Mouse (Mus musculus) lung, postnatal 10 days (tissue): ENCODE measurements around the gene Mcpt9.
"Not testable (repeated sequence)": the region's sequence is repeated elsewhere in the genome, so short reads cannot be mapped to it uniquely, and the experiment has no call there.

Source experiments
- DNase-seq: peaks from one replicate; pipeline ENCODE4 v3.0.0; 2021

The Mcpt9 gene

GRCm38 (mm10) chr14:56030395-56030794 lies at the start of gene Mcpt9:
Gene Mcpt9, minus strand, starts transcription at chr14:56030495.
- not testable (repeated sequence) for DNase-seq

GRCm38 (mm10) chr14:56062213-56062612 lies 31.9 kb upstream of the Mcpt9 start, which contains the start of gene Mcpt4:
Gene Mcpt4, minus strand, starts transcription at chr14:56062313.
- not testable (repeated sequence) for DNase-seq

- DNase-seq: no peak
Observed at GRCm38 (mm10) chr14:56057722-56058121, 27.4 kb upstream of the Mcpt9 start.

- DNase-seq: no peak
Observed at GRCm38 (mm10) chr14:56055408-56055807, 25.1 kb upstream of the Mcpt9 start.

GRCm38 (mm10) chr14:56041792-56042191 lies 11.5 kb upstream of the Mcpt9 start, which contains the start of gene Mcpt2:
Gene Mcpt2, plus strand, starts transcription at chr14:56042041.
- DNase-seq: not testable (repeated sequence)

GRCm38 (mm10) chr14:56034433-56034832 lies 4.1 kb upstream of the Mcpt9 start:
- peak; percentile 3 for DNase-seq

GRCm38 (mm10) chr14:56021305-56021704 lies 9.0 kb downstream of the Mcpt9 start:
- DNase-seq: not testable (repeated sequence)

- DNase-seq: no peak
Observed at GRCm38 (mm10) chr14:56019446-56019845, 10.8 kb downstream of the Mcpt9 start.

GRCm38 (mm10) chr14:56017671-56018070 lies 12.6 kb downstream of the Mcpt9 start, which contains the start of gene Mcpt1:
Gene Mcpt1, plus strand, starts transcription at chr14:56017971.
- DNase-seq: not testable (repeated sequence)

- no peak for DNase-seq
Observed at GRCm38 (mm10) chr14:56013924-56014323, 16.4 kb downstream of the Mcpt9 start.

GRCm38 (mm10) chr14:56013147-56013546 lies 17.1 kb downstream of the Mcpt9 start:
- no peak for DNase-seq

GRCm38 (mm10) chr14:55987464-55987863 lies 42.8 kb downstream of the Mcpt9 start:
- not testable (repeated sequence) for DNase-seq
